Mouse (Mus musculus): ENCODE results near the gene Msmo1. TPM values are rescaled to one million over a fixed set of nuclear protein-coding genes. Genes with fewer than 3 reads are reported as not detected.

Gene Msmo1
- polyA plus RNA-seq, 1 experiment = 6.4 TPM

DNA sequence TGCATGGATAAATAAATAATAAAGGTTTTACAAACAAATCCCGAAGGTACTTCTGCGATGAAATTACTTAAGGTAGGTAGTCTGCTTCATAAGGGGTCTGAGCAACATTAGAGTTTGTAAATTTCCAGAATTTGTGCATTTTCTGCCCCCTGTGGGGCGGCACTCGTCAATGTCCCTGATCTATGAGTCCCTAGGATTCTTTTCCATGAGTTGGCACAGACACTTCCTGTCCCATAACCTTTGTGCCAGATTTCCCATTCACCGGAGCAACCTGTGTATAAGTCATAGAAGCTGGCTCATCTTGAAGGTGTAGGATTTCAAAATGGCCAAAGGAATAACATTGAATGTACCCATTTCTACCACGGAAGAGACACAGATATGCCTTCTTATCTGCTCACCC is 43.3 kb downstream of the Msmo1 start:
- Histone ChIP-seq H3K4me1 (peaks cover 14% of the 10 kb centered on the region), H3K36me3 (replicated peaks; ENCODE audit: low read length) (no peaks in the 10 kb centered on the region), H3K9me3 (no peaks in the 10 kb centered on the region), H3K4me3 (replicated peaks) (no peak overlapping the region), H3K27me3 (replicated peaks) (peaks cover 37% of the 10 kb centered on the region)
- no peak for TF ChIP-seq FLI1 (IDR thresholded peaks at IDR 0.05; ENCODE audit: low read length)
- TF ChIP-seq GATA1 (IDR thresholded peaks at IDR 0.05; ENCODE audit: borderline replicate concordance, low read length) = no peak

DNA sequence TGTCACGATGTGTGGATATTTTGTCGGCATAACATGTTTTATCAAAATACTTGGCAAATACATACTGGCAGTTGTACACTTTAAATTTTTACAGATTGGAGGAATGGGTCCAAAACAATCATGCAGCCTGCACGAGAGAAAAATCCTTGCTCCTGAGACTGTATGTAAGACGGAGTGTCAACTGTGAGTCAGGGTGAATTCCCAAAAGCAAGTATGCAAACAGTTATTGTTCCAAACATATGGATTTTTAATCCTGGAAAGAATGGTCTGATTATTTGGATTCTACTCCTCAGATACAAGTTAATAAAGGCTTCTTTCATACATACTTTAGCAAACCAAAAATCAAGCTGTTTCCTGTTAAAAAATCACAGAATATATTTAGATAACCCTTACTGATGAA is 44.9 kb downstream of the Msmo1 start:
- peaks cover 27% of the 10 kb centered on the region for H3K27me3 ChIP-seq (replicated peaks)
- TF ChIP-seq GATA1 (IDR thresholded peaks at IDR 0.05; ENCODE audit: borderline replicate concordance, low read length) (no peak), FLI1 (IDR thresholded peaks at IDR 0.05; ENCODE audit: low read length) (no peak)
- peaks cover 14% of the 10 kb centered on the region for H3K4me1 ChIP-seq
- H3K9me3 ChIP-seq = no peaks in the 10 kb centered on the region
- no peaks in the 10 kb centered on the region for H3K36me3 ChIP-seq (replicated peaks; ENCODE audit: low read length)
- no peak overlapping the region for H3K4me3 ChIP-seq (replicated peaks)

DNA sequence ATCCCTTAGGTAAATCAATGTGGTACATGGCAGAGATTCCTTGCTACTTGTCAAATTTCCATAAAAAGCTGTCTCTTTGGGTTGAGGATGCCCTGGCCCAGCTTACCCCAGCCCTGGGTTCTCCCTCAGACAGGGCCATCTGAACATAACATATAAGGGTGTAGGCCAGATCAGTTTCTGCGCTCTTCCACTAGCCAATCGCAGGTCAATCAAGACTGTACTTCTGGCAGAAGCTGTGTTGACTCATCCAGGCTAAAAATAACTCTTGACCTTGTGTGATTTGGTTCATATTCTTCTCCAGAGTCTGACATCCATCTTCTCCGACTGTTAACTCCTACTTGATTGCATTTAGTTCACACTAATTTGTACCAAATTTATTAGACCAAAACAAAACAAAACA is 45.4 kb downstream of the Msmo1 start:
- no peaks in the 10 kb centered on the region for H3K36me3 ChIP-seq (replicated peaks; ENCODE audit: low read length)

DNA sequence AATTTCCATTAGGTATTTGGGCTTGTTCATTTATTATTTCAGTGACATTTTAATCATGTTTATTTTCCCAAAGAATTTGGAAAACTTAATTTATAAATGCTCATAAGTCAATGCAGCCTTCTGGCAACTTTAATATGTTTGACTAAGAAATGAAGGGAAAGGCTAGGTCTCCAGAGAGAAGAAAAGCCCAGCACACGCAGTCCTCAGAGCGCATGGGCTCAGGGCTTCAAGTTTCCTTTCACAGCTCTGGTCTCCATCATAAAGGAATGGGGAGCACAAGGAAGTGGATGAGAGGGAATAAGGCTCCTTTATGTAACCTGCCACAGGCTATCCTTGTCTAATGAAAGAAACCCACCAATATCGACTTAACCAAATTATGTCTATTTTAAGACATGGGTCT is 51.1 kb downstream of the Msmo1 start:
- H3K36me3 ChIP-seq (replicated peaks; ENCODE audit: low read length) = no peaks in the 10 kb centered on the region
- TF ChIP-seq FLI1 (IDR thresholded peaks at IDR 0.05; ENCODE audit: low read length) = no peak
- TF ChIP-seq GATA1 (IDR thresholded peaks at IDR 0.05; ENCODE audit: borderline replicate concordance, low read length) = no peak
- H3K4me3 ChIP-seq (replicated peaks) = no peak overlapping the region
- 0 out of 2 replicates have a peak, but pooled peaks cover 3% of the 10 kb centered on the region for H3K9me3 ChIP-seq
- H3K27me3 ChIP-seq (replicated peaks) = no peaks in the 10 kb centered on the region
- H3K4me1 ChIP-seq = no peaks in the 10 kb centered on the region

More for the DNA sequence above, 45.4 kb downstream of the Msmo1 start:
- Histone ChIP-seq H3K9me3 (no peaks in the 10 kb centered on the region), H3K27me3 (replicated peaks) (peaks cover 23% of the 10 kb centered on the region), H3K4me3 (replicated peaks) (no peak overlapping the region), H3K4me1 (peaks cover 13% of the 10 kb centered on the region)
- TF ChIP-seq FLI1 (IDR thresholded peaks at IDR 0.05; ENCODE audit: low read length) (no peak), GATA1 (IDR thresholded peaks at IDR 0.05; ENCODE audit: borderline replicate concordance, low read length) (no peak)

DNA sequence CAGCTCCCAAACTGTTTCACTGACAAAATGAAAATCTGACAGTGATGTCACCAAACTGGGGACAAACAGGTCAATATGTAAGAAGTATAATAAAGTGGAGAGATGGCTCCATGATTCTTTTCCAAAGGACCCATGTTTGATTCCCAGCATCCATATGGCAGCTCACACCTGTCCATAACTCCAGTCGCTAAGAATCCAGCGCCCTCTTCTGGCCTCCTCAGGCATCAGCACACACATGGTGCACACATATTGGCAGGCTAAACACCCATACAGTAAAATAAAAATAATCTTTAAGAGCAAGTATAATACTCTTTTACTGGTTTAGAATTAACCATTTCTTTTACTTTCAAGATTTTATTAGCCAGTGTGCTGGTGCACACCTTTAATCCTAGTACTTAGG is 57.2 kb downstream of the Msmo1 start:
- H3K36me3 ChIP-seq (replicated peaks; ENCODE audit: low read length) = no peaks in the 10 kb centered on the region
- peaks cover 14% of the 10 kb centered on the region for H3K9me3 ChIP-seq
- TF ChIP-seq GATA1 (IDR thresholded peaks at IDR 0.05; ENCODE audit: borderline replicate concordance, low read length) (no peak), FLI1 (IDR thresholded peaks at IDR 0.05; ENCODE audit: low read length) (no peak)
- H3K27me3 ChIP-seq (replicated peaks) = no peaks in the 10 kb centered on the region
- no peaks in the 10 kb centered on the region for H3K4me1 ChIP-seq
- H3K4me3 ChIP-seq (replicated peaks) = no peak overlapping the region

DNA sequence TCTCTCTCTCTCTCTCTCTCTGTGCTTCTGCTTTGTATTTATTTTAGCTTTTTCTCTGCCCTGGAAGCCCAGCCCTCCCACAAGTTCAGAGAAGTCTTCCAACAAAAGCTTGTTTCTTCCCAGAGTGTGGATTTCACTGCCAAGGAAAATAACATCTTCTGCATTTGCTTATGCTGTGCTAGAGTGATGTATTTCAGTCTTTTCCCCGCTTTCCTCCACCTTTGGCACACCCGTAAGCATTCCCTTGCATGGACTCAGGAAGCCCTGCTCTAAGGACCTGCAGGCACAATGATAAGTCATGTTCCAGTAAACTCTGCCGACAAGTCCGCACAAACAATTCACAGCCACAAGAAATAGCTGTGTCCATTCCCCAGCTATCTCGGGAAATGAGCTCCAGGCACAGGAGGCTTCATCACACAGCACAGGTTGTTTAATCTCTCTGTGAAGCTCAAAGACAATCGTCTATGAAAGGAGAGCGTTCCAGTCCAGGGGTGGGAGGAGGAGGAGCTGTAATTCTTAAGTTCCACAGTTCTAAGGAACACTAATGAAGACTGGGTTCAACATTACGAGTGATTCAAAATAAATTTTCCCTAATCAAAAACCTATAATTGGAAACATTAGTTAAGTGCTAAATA is 58.5 kb downstream of the Msmo1 start:
- H3K9me3 ChIP-seq = peaks cover 14% of the 10 kb centered on the region
- H3K4me3 ChIP-seq (replicated peaks) = no peak overlapping the region
- no peaks in the 10 kb centered on the region for H3K4me1 ChIP-seq
- H3K27me3 ChIP-seq (replicated peaks) = no peaks in the 10 kb centered on the region
- TF ChIP-seq GATA1 (IDR thresholded peaks at IDR 0.05; ENCODE audit: borderline replicate concordance, low read length) (no peak), FLI1 (IDR thresholded peaks at IDR 0.05; ENCODE audit: low read length) (no peak)
- no peaks in the 10 kb centered on the region for H3K36me3 ChIP-seq (replicated peaks; ENCODE audit: low read length)

DNA sequence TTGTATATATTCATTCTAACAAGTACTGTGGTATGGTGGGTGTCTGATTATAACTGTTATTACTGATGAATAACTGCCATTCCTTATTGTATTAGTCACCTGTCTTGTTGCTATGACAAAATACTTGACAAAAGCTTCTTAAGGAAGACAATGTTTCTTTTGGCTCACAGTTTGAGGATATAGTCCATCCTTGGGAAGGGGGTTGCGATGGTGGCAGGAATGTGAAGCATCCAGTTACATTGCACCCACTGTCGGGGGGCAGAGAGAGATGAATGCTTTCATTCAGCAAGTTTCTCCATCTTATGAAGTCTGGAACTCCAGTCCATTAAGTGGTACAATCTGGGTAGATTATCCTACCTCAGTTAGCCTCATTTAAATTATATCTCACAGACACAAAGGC is 60.7 kb downstream of the Msmo1 start:
- TF ChIP-seq FLI1 (IDR thresholded peaks at IDR 0.05; ENCODE audit: low read length) (no peak), GATA1 (IDR thresholded peaks at IDR 0.05; ENCODE audit: borderline replicate concordance, low read length) (no peak)
- no peak overlapping the region for H3K4me3 ChIP-seq (replicated peaks)
- H3K4me1 ChIP-seq = no peaks in the 10 kb centered on the region
- peaks cover 12% of the 10 kb centered on the region for H3K9me3 ChIP-seq
- no peaks in the 10 kb centered on the region for H3K36me3 ChIP-seq (replicated peaks; ENCODE audit: low read length)
- H3K27me3 ChIP-seq (replicated peaks) = no peaks in the 10 kb centered on the region

DNA sequence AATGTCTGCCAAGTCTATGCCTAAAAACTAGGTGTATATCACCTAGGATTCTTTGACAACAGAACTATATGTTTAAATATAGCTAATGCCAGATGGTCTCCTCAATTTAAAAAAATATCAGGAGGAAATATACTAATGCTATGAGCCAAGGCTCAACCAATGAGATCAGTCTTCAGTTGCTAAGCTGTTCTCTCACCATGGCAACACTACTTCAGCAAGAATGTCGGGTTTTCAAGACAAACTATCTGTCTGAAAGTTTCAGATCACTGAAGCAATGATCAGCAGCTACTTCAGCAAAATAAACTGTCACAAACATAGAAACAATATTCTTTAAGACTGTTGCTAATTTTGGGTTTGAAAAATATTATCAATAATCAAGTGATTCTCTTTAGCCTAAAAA is 61.7 kb downstream of the Msmo1 start:
- Histone ChIP-seq H3K4me1 (no peaks in the 10 kb centered on the region), H3K36me3 (replicated peaks; ENCODE audit: low read length) (no peaks in the 10 kb centered on the region), H3K27me3 (replicated peaks) (no peaks in the 10 kb centered on the region), H3K9me3 (peaks cover 12% of the 10 kb centered on the region), H3K4me3 (replicated peaks) (no peak overlapping the region)
- TF ChIP-seq FLI1 (IDR thresholded peaks at IDR 0.05; ENCODE audit: low read length) (no peak), GATA1 (IDR thresholded peaks at IDR 0.05; ENCODE audit: borderline replicate concordance, low read length) (no peak)

Other genes with a start within 250 kb of the Msmo1 start
- gene Cpe, start 40.7 kb downstream of the Msmo1 start, polyA plus RNA-seq (2012; ENCODE audit: insufficient read depth, low replicate concordance) = not detected in 2 replicates
- 2.4 TPM in 1 of 2 replicates, not detected in the other for gene Klhl2, start 116.2 kb upstream of the Msmo1 start, polyA plus RNA-seq (2012; ENCODE audit: insufficient read depth, low replicate concordance)
- gene Tmem192, start 213.4 kb upstream of the Msmo1 start, polyA plus RNA-seq (2012; ENCODE audit: insufficient read depth, low replicate concordance) = 7.5 and 32.5 TPM in 2 replicates

All from megakaryocyte, embryonic 14.5 days (primary cell).